Mouse (Mus musculus) MEL (cell line): ENCODE data around the gene Atxn1l. TPM values are rescaled to one million over a fixed set of nuclear protein-coding genes. Genes with fewer than 3 reads are reported as not detected.

Experiments used
- DNase-seq: peaks from one replicate; pipeline ENCODE4 v3.0.0; 2011; ENCODE audit warnings: low read depth, low spot score
- H3K27ac ChIP-seq: 2 replicates; pipeline ENCODE4 v1.5.1; 2012; ENCODE audit warnings: low read depth, mild to moderate bottlenecking, control low read depth, low read length, moderate library complexity; ENCODE audit not compliant: control insufficient read depth
- H3K27me3 ChIP-seq, 2 experiments: fragments of 150-350 bp in 1 of 2; sonication (generic) in 1 of 2; 2 replicates each; pipeline ENCODE4 v1.6.1; 2012; ENCODE audit warnings: low read length in 2 of 2, mild to moderate bottlenecking in 2 of 2, improper control_type of control experiment in 1 of 2, moderate library complexity in 1 of 2; ENCODE audit not compliant: insufficient read depth in 2 of 2, control insufficient read depth in 1 of 2
- H3K36me3 ChIP-seq, 2 experiments: 2 replicates each; pipeline ENCODE4 v1.6.1; 2012 to 2014; ENCODE audit warnings: low read length in 2 of 2, improper control_type of control experiment in 1 of 2, inconsistent platforms in 1 of 2, mild to moderate bottlenecking in 1 of 2; ENCODE audit not compliant: insufficient read depth in 2 of 2, control insufficient read depth in 1 of 2
- H3K4me1 ChIP-seq, 2 experiments: fragments of 150-350 bp in 1 of 2; sonication (generic) in 1 of 2; 2 replicates each; pipeline ENCODE4 v1.6.1; 2012; ENCODE audit warnings: low read length in 2 of 2, improper control_type of control experiment in 1 of 2, mild to moderate bottlenecking in 1 of 2; ENCODE audit not compliant: insufficient read depth in 2 of 2, control insufficient read depth in 1 of 2
- H3K4me3 ChIP-seq, 2 experiments: fragments of 150-350 bp in 1 of 2; sonication (generic) in 1 of 2; 2 replicates each; pipeline ENCODE4 v1.5.1; 2012; ENCODE audit warnings: low read depth in 2 of 2, low read length in 2 of 2, mild to moderate bottlenecking in 2 of 2, moderate library complexity in 2 of 2, control low read depth in 1 of 2, improper control_type of control experiment in 1 of 2; ENCODE audit not compliant: control insufficient read depth in 1 of 2, insufficient read depth in 1 of 2
- H3K79me2 ChIP-seq: 2 replicates; pipeline ENCODE4 v1.6.1; 2012; ENCODE audit warnings: mild to moderate bottlenecking, low read length, moderate library complexity; ENCODE audit not compliant: control insufficient read depth, poor library complexity, insufficient read depth
- H3K9ac ChIP-seq: 2 replicates; pipeline ENCODE4 v1.6.1; 2012; ENCODE audit warnings: low read depth, mild to moderate bottlenecking, control low read depth, low read length, moderate library complexity; ENCODE audit not compliant: control insufficient read depth, poor library complexity, severe bottlenecking
- H3K9me3 ChIP-seq: fragments of 150-350 bp; sonication (generic); replicated peaks from 2 replicates; pipeline ENCODE4 v1.6.1; 2012; ENCODE audit warnings: mild to moderate bottlenecking, low read length, improper control_type of control experiment, moderate library complexity; ENCODE audit not compliant: insufficient read depth
- CHD2 ChIP-seq: IDR thresholded peaks from 2 replicates; pipeline ENCODE4 v1.6.1; 2011; ENCODE audit warnings: low read length, improper control_type of control experiment
- CTCF ChIP-seq, 3 experiments: IDR thresholded peaks in 2 of 3; conservative IDR thresholded peaks in 1 of 3; 2 replicates each; pipeline ENCODE4 v1.5.1; 2011 to 2012; ENCODE audit warnings: low read length in 3 of 3, low read depth in 2 of 3, mild to moderate bottlenecking in 2 of 3, improper control_type of control experiment in 1 of 3, inconsistent platforms in 1 of 3, mixed read lengths in 1 of 3, moderate library complexity in 1 of 3; ENCODE audit not compliant: control insufficient read depth in 1 of 3, insufficient read depth in 1 of 3, poor library complexity in 1 of 3, severe bottlenecking in 1 of 3
- E2F4 ChIP-seq: IDR thresholded peaks from 2 replicates; pipeline ENCODE4 v1.6.1; 2011; ENCODE audit warnings: low read depth, low read length, improper control_type of control experiment, borderline replicate concordance
- ELF1 ChIP-seq: IDR thresholded peaks from 2 replicates; pipeline ENCODE4 v1.6.1; 2014; ENCODE audit warnings: low read depth, mild to moderate bottlenecking, inconsistent platforms, low read length, improper control_type of control experiment, moderate library complexity
- EP300 ChIP-seq, 2 experiments: IDR thresholded peaks; 2 replicates each; pipeline ENCODE4 v1.6.1; 2011; ENCODE audit warnings: improper control_type of control experiment in 2 of 2, low read length in 2 of 2, low read depth in 1 of 2, mild to moderate bottlenecking in 1 of 2
- ETS1 ChIP-seq: IDR thresholded peaks from 2 replicates; pipeline ENCODE4 v1.6.1; 2012; ENCODE audit warnings: low read depth, mild to moderate bottlenecking, inconsistent platforms, low read length, improper control_type of control experiment, moderate library complexity
- GATA1 ChIP-seq: IDR thresholded peaks from 2 replicates; pipeline ENCODE4 v1.6.1; 2011; ENCODE audit warnings: low read depth, low read length, improper control_type of control experiment
- HCFC1 ChIP-seq: IDR thresholded peaks from 2 replicates; pipeline ENCODE4 v1.6.1; 2012; ENCODE audit warnings: low read depth, mild to moderate bottlenecking, inconsistent platforms, low read length, improper control_type of control experiment, moderate library complexity
- MAX ChIP-seq: IDR thresholded peaks from 2 replicates; pipeline ENCODE4 v1.6.1; 2011; ENCODE audit warnings: low read length, improper control_type of control experiment
- MXI1 ChIP-seq: IDR thresholded peaks from 2 replicates; pipeline ENCODE4 v1.6.1; 2011; ENCODE audit warnings: mild to moderate bottlenecking, low read depth, low read length, improper control_type of control experiment
- MYC ChIP-seq: IDR thresholded peaks from 2 replicates; pipeline ENCODE4 v1.6.1; 2011; ENCODE audit warnings: low read depth, mild to moderate bottlenecking, low read length, improper control_type of control experiment, moderate library complexity
- NRF1 ChIP-seq: IDR thresholded peaks from 2 replicates; pipeline ENCODE4 v1.6.1; 2014; ENCODE audit warnings: low read depth, mild to moderate bottlenecking, inconsistent platforms, low read length, improper control_type of control experiment, moderate library complexity; ENCODE audit not compliant: poor library complexity, insufficient read depth, severe bottlenecking
- POLR2A ChIP-seq, 2 experiments: IDR thresholded peaks; 2 replicates each; pipeline ENCODE4 v1.6.1; 2011 to 2012; ENCODE audit warnings: low read length in 2 of 2, mild to moderate bottlenecking in 2 of 2, control low read depth in 1 of 2, improper control_type of control experiment in 1 of 2, low read depth in 1 of 2, moderate library complexity in 1 of 2; ENCODE audit not compliant: control insufficient read depth in 1 of 2, insufficient read depth in 1 of 2, poor library complexity in 1 of 2
- POLR2AphosphoS5 ChIP-seq: IDR thresholded peaks from 2 replicates; pipeline ENCODE4 v1.6.1; 2012; ENCODE audit warnings: low read depth, borderline replicate concordance, mild to moderate bottlenecking, inconsistent platforms, low read length, moderate library complexity, mixed read lengths
- RAD21 ChIP-seq: IDR thresholded peaks from 2 replicates; pipeline ENCODE4 v1.6.1; 2011; ENCODE audit warnings: mild to moderate bottlenecking, low read depth, low read length, improper control_type of control experiment
- RCOR1 ChIP-seq: IDR thresholded peaks from 2 replicates; pipeline ENCODE4 v1.6.1; 2012; ENCODE audit warnings: low read depth, mild to moderate bottlenecking, inconsistent platforms, low read length, improper control_type of control experiment
- SIN3A ChIP-seq: IDR thresholded peaks from 2 replicates; pipeline ENCODE4 v1.6.1; 2012; ENCODE audit warnings: low read length, improper control_type of control experiment, inconsistent platforms
- TAL1 ChIP-seq: IDR thresholded peaks from 2 replicates; pipeline ENCODE4 v1.6.1; 2012; ENCODE audit warnings: mild to moderate bottlenecking, inconsistent platforms, low read length, moderate library complexity, mixed read lengths
- TBP ChIP-seq: IDR thresholded peaks from 2 replicates; pipeline ENCODE4 v1.8.0; 2011; ENCODE audit warnings: low read depth, low read length, improper control_type of control experiment
- TCF12 ChIP-seq: IDR thresholded peaks from 2 replicates; pipeline ENCODE4 v1.6.1; 2014; ENCODE audit warnings: low read depth, mild to moderate bottlenecking, inconsistent platforms, low read length, improper control_type of control experiment, moderate library complexity
- polyA plus RNA-seq, 2 experiments: library from polyadenylated mRNA; stranded (reverse) in 1 of 2; unstranded in 1 of 2; fragments of >175 nt in 1 of 2; fragments of >200 nt in 1 of 2; gene quantifications; 2 replicates each; pipeline versions ENCODE4 v1.2.1 to v1.2.4; 2012; ENCODE audit warnings: low replicate concordance in 2 of 2, low read depth in 1 of 2; ENCODE audit not compliant: insufficient read length in 2 of 2, insufficient read depth in 1 of 2, missing spikeins in 1 of 2
- total RNA-seq: library from RNA; depleted of rRNA; stranded (reverse); fragments of 300-350 nt; gene quantifications from 2 replicates; pipeline ENCODE4 v1.2.3, GENCODE M21; 2012

Gene Atxn1l
- total and polyA plus RNA-seq, 3 experiments: 4.1 to 9.5 TPM; not detected in 1

- Histone ChIP-seq H3K27ac (no peak overlapping the region), H3K27me3 (no peaks in the 10 kb centered on the region), H3K4me3 (no peak overlapping the region), H3K36me3 (peaks cover 0 to 6% of the 10 kb centered on the region in 2 experiments; a peak in 2 of 4 replicates), H3K4me1 (peaks cover 0 to 11% of the 10 kb centered on the region in 2 experiments; a peak in 2 of 4 replicates), H3K79me2 (no peaks in the 10 kb centered on the region), H3K9me3 (no peaks in the 10 kb centered on the region), H3K9ac (no peak overlapping the region)
- TF ChIP-seq GATA1: no peak
- TF ChIP-seq CHD2: no peak
- TF ChIP-seq E2F4: no peak
- TF ChIP-seq HCFC1: no peak
- no peak for TF ChIP-seq MYC
- no peak for TF ChIP-seq TCF12
- no peak for TF ChIP-seq POLR2A (IDR thresholded peaks at IDR 0.05; ENCODE audit: control insufficient read depth in 1 of 2, insufficient read depth in 1 of 2, low read depth in 1 of 2, low read length in 2 of 2, poor library complexity in 1 of 2)
- no peak for DNase-seq
Observed at GRCm38 (mm10) chr8:109751731-109752485, 14.4 kb upstream of the Atxn1l start.

GRCm38 (mm10) chr8:109750699-109751098 is 13.2 kb upstream of the Atxn1l start:
- Histone ChIP-seq H3K9ac (no peak overlapping the region), H3K36me3 (peaks cover 0 to 6% of the 10 kb centered on the region in 2 experiments; a peak in 2 of 4 replicates), H3K4me1 (peaks cover 0 to 7% of the 10 kb centered on the region in 2 experiments; a peak in 2 of 4 replicates), H3K27ac (0 out of 2 replicates have a peak overlapping the region, but pooled peaks have one; percentile 61), H3K27me3 (no peaks in the 10 kb centered on the region), H3K4me3 (peak overlapping the region; percentile 14 to 20; a peak in 2 of 4 replicates), H3K79me2 (no peaks in the 10 kb centered on the region)
- 0 out of 2 replicates have a peak, but pooled peaks have one; percentile 42 for TF ChIP-seq RCOR1
- TF ChIP-seq MXI1: peak; percentile 26; the same call in 1 of the 2 replicates
- 0 out of 2 replicates have a peak, but pooled peaks have one; percentile 21 for TF ChIP-seq MAX
- peak; percentile 49; the same call in 1 of the 2 replicates for TF ChIP-seq ETS1
- 0 out of 2 replicates have a peak, but pooled peaks have one; percentile 56 for TF ChIP-seq SIN3A
- 0 out of 2 replicates have a peak, but pooled peaks have one; percentile 57 for TF ChIP-seq MYC
- peak; percentile 45; the same call in 1 of the 2 replicates for TF ChIP-seq TBP
- no peak for TF ChIP-seq HCFC1
- peak; percentile 36 to 76 for TF ChIP-seq EP300 (IDR thresholded peaks at IDR 0.05; ENCODE audit: low read depth in 1 of 2, low read length in 2 of 2)
- TF ChIP-seq TAL1: peak; percentile 8; the same call in 1 of the 2 replicates
- peak; percentile 1; the same call in 1 of the 2 replicates for TF ChIP-seq RAD21
- no peak for TF ChIP-seq ELF1
- no peak for TF ChIP-seq E2F4
- no peak for TF ChIP-seq POLR2AphosphoS5
- peak; percentile 27 to 33 (median 29); a peak in 4 of 6 replicates for TF ChIP-seq CTCF (IDR thresholded peaks at IDR 0.05 in 2 of 3, conservative IDR thresholded peaks at IDR 0.05 in 1 of 3; ENCODE audit: control insufficient read depth in 1 of 3, insufficient read depth in 1 of 3, low read depth in 2 of 3, low read length in 3 of 3, poor library complexity in 1 of 3, severe bottlenecking in 1 of 3)
- TF ChIP-seq NRF1: no peak
- TF ChIP-seq, all 39 proteins: peak for 11
- H3K9me3 ChIP-seq: no peaks in the 10 kb centered on the region
- DNase-seq: peak; percentile 96
